Comparison of ENCODE assay signal across 26 mouse cellular contexts in the genomic region with DNA sequence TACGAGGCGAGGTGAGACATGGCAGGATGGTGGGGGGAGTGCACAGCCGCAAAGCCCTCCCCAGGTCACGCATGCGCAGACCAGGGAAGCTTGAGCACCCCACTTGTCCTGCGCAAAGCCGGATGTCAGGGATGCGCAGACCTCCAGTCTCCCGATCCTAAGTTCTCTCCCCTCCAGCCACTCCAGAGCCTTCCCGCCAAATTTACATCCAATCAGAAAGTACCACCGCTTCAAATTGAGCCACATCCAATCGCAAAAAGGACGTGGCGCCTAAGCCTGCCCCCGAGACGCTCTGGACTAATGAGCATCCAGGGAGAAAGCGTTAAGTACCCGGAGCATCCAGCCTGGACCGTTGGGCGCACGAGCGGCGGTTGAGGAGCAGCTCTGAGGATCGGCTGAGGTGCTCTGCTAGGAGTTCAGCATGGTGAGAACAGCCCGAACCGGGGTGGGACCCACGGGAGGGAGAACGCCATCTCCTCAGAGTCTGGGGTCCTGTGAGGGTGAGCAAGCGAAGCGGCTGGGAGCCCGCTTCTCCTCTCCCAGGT. TPM values are rescaled to one million over a fixed set of nuclear protein-coding genes. Genes with fewer than 3 reads are reported as not detected.
A peak's percentile ranks its signal among the peaks of the same experiment; 100 is the strongest.
DNase-seq lines count a peak whose midpoint lies in the region; ATAC-seq and TF ChIP-seq lines count a peak whose summit lies in the region.
"Had no signal": no experiment of that assay in that cellular context is flagged by ENCODE, and none has a peak within 500 bp of the region (broad histone marks: within the 10 kb centered on the region; RNA-seq: fewer than 3 reads in every experiment).

A gene (plus strand): TSS at position 92 of the 545 bp plus-strand sequence.

- TF ChIP-seq POLR2A in heart, adult 2 months (IDR thresholded peaks at IDR 0.05; ENCODE audit: insufficient read depth, low read depth, low read length), result no peak
- no peak for TF ChIP-seq POLR2A in bone marrow, adult 2 months (IDR thresholded peaks at IDR 0.05; ENCODE audit: borderline replicate concordance, control insufficient read depth, low read depth, low read length)

- no peak within 1 kb of the TSS for H3K4me3 ChIP-seq in heart, adult 2 months
- no peak within 1 kb of the TSS for H3K4me3 ChIP-seq in heart, embryonic 10.5 days
- H3K4me3 ChIP-seq in megakaryocyte, embryonic 14.5 days (replicated peaks), result peak within 1 kb of the TSS; percentile 76
- peak within 1 kb of the TSS; percentile 29 for H3K4me3 ChIP-seq in bone marrow, adult 2 months (replicated peaks; ENCODE audit: control insufficient read depth, low read depth, low read length)
- H3K4me3 ChIP-seq: limb, embryonic 15.5 days; neural tube, embryonic 13.5 days had no signal

- no peaks in the 10 kb centered on the region for H3K27me3 ChIP-seq in heart, adult 2 months (ENCODE audit: control insufficient read depth, insufficient read depth, low read length)
- H3K27me3 ChIP-seq in heart, embryonic 10.5 days (ENCODE audit: insufficient read depth, poor library complexity, severe bottlenecking), result 0 out of 2 replicates have a peak, but pooled peaks cover 4% of the 10 kb centered on the region
- peaks cover 2% of the 10 kb centered on the region for H3K27me3 ChIP-seq in megakaryocyte, embryonic 14.5 days (replicated peaks)
- H3K27me3 ChIP-seq: limb, embryonic 15.5 days; neural tube, embryonic 13.5 days; Patski had no signal

- H3K36me3 ChIP-seq in heart, adult 2 months (ENCODE audit: control insufficient read depth, insufficient read depth, low read length), result no peaks in the 10 kb centered on the region
- no peaks in the 10 kb centered on the region for H3K36me3 ChIP-seq in heart, embryonic 10.5 days
- H3K36me3 ChIP-seq in megakaryocyte, embryonic 14.5 days (replicated peaks; ENCODE audit: low read length), result no peaks in the 10 kb centered on the region
- H3K36me3 ChIP-seq: limb, embryonic 15.5 days; neural tube, embryonic 13.5 days had no signal

- 98% methylated on average over 31 of the region's 31 CpGs for WGBS in heart, adult 2 months
- WGBS in heart, embryonic 10.5 days, result 95% methylated on average over 31 of the region's 31 CpGs
- WGBS in bone marrow, adult 2 months, result 90% methylated on average over 31 of the region's 31 CpGs

- TF ChIP-seq EP300 in heart, adult 2 months (IDR thresholded peaks at IDR 0.05; ENCODE audit: insufficient read depth, low read depth, low read length), result no peak

- H3K9me3 ChIP-seq in heart, embryonic 10.5 days, result no peaks in the 10 kb centered on the region
- H3K9me3 ChIP-seq in megakaryocyte, embryonic 14.5 days, result peaks cover 13% of the 10 kb centered on the region
- H3K9me3 ChIP-seq: limb, embryonic 15.5 days; neural tube, embryonic 13.5 days had no signal

- intact Hi-C loops in heart, adult 2 months (cut with DNase I), result no loop called here

- H3K4me1 ChIP-seq in heart, adult 2 months (ENCODE audit: control insufficient read depth, insufficient read depth, low read length), result no peaks in the 10 kb centered on the region
- H3K4me1 ChIP-seq in heart, embryonic 10.5 days, result 0 out of 2 replicates have a peak, but pooled peaks cover 6% of the 10 kb centered on the region
- peaks cover 12% of the 10 kb centered on the region for H3K4me1 ChIP-seq in megakaryocyte, embryonic 14.5 days
- H3K4me1 ChIP-seq in bone marrow, adult 2 months (ENCODE audit: control insufficient read depth, insufficient read depth, low read length), result no peaks in the 10 kb centered on the region
- H3K4me1 ChIP-seq: limb, embryonic 15.5 days; neural tube, embryonic 13.5 days had no signal

- no peak for TF ChIP-seq CTCF in heart, adult 2 months (IDR thresholded peaks at IDR 0.05)
- no peak for TF ChIP-seq CTCF in bone marrow, adult 2 months (IDR thresholded peaks at IDR 0.05; ENCODE audit: control insufficient read depth, insufficient read depth, low read length)

- DNase-seq in heart, adult 2 months, result no peak
- DNase-seq in heart, embryonic 10.5 days (ENCODE audit: low spot score), result no peak
- peak; percentile 86 for DNase-seq in testis, postnatal 14 days (ENCODE audit: low spot score)
- no peak for DNase-seq in layer of hippocampus, postnatal 25 days (ENCODE audit: extremely low spot score in 1 of 2, low spot score in 1 of 2)
- DNase-seq: adrenal gland, postnatal 36 days; cerebellum, adult 9-11 months; forebrain, postnatal 0 days; gastrocnemius, postnatal 14 days; kidney, adult 18-20 months; kidney, postnatal 4 days; lung, postnatal 10 days; right cerebral cortex, postnatal 4 days; thymus, adult 2 months had no signal

- peak within 1 kb of the TSS; percentile 4; the same call in 1 of the 2 replicates for H3K9ac ChIP-seq in heart, adult 2 months (ENCODE audit: low read depth, low read length)
- H3K9ac ChIP-seq: forebrain, postnatal 0 days; limb, embryonic 15.5 days; neural tube, embryonic 13.5 days had no signal

- no peak within 1 kb of the TSS for H3K27ac ChIP-seq in heart, adult 2 months
- no peak within 1 kb of the TSS for H3K27ac ChIP-seq in heart, embryonic 10.5 days
- H3K27ac ChIP-seq in bone marrow, adult 2 months (ENCODE audit: control insufficient read depth, insufficient read depth, low read depth, low read length, poor library complexity), result no peak within 1 kb of the TSS
- H3K27ac ChIP-seq: hindbrain, postnatal 0 days; limb, embryonic 15.5 days; neural tube, embryonic 13.5 days had no signal

- ATAC-seq in megakaryocyte, adult 5-6 weeks (ENCODE audit: poor library complexity, severe bottlenecking), result no peak
- ATAC-seq in frontal cortex, adult (ENCODE audit: low TSS enrichment), result no peak
- ATAC-seq: forebrain, postnatal 0 days; hindbrain, postnatal 0 days; Patski had no signal

- no peaks in the 10 kb centered on the region for H3K79me2 ChIP-seq in heart, adult 2 months (replicated peaks; ENCODE audit: control insufficient read depth, insufficient read depth, low read length)

RNA-seq across cellular contexts. Expression of the gene that starts here (rescaled TPM):
- total RNA-seq in heart, adult 2 months (2021), result under 1 TPM; 0.20 to 0.31 TPM
- 0.67 and 0.68 TPM in 2 replicates for polyA plus RNA-seq in heart, adult 2 months (2012; rRNA removed)
- polyA plus RNA-seq in heart, embryonic 10.5 days (2016; fragmentation: Nextera tagmentation; extraction: Ambion mirVana), result 0.08 TPM in 1 of 2 replicates, not detected in the other
- not detected in 2 replicates for polyA plus RNA-seq in megakaryocyte, embryonic 14.5 days (2012; ENCODE audit: insufficient read depth, low replicate concordance)
- total RNA-seq in megakaryocyte, adult 5-6 weeks (2015), result not detected in 2 replicates
- not detected in 2 replicates for total RNA-seq in megakaryocyte, adult 5-6 weeks (2017)
- polyA plus RNA-seq in bone marrow, adult 2 months (2011; ENCODE audit: insufficient read depth, insufficient read length, low replicate concordance, missing spikeins), result not detected in 2 replicates
- not detected for total RNA-seq in layer of hippocampus, postnatal 25 days (2021)
- total RNA-seq: adrenal gland, postnatal 36 days; forebrain, postnatal 0 days; gastrocnemius, postnatal 14 days; hematopoietic stem cell, adult 5-6 weeks; hindbrain, postnatal 0 days; layer of hippocampus, postnatal 14 days; left cerebral cortex, postnatal 25 days; monocyte, adult 5-6 weeks had no signal
- polyA plus RNA-seq: embryonic facial prominence, embryonic 14.5 days; forebrain, postnatal 0 days; hindbrain, postnatal 0 days; limb, embryonic 15.5 days; neural tube, embryonic 13.5 days; Patski had no signal

Comparison
In these comparisons a context has a peak if more than half of its experiments do, and no peak if none do; other contexts are left out.
1. H3K4me3 ChIP-seq: peak in megakaryocyte, embryonic 14.5 days (single experiment) and bone marrow, adult 2 months (single experiment); none in heart, adult 2 months (single experiment) and heart, embryonic 10.5 days (single experiment).